Mouse (Mus musculus) CH12.LX (cell line): ENCODE results near the gene Fam19a2. TPM values are rescaled to one million over a fixed set of nuclear protein-coding genes. Genes with fewer than 3 reads are reported as not detected.

Source experiments
- DNase-seq: peaks from one replicate; pipeline ENCODE4 v3.0.0-alpha.2; 2013; ENCODE audit errors: extremely low read depth
- H3K27ac ChIP-seq: 2 replicates; pipeline ENCODE4 v1.5.1; 2012; ENCODE audit warnings: low read depth, mild to moderate bottlenecking, control low read depth, moderate library complexity; ENCODE audit not compliant: insufficient read depth
- H3K27me3 ChIP-seq: replicated peaks from 2 replicates; pipeline ENCODE3; 2012; ENCODE audit warnings: inconsistent platforms
- H3K36me3 ChIP-seq, 2 experiments: replicated peaks in 1 of 2; 2 replicates each; pipeline versions ENCODE3 to v1.6.1; 2012; ENCODE audit warnings: inconsistent platforms in 1 of 2, low read length in 1 of 2, mild to moderate bottlenecking in 1 of 2, mixed read lengths in 1 of 2, moderate library complexity in 1 of 2; ENCODE audit not compliant: control insufficient read depth in 1 of 2, insufficient read depth in 1 of 2
- H3K4me1 ChIP-seq, 2 experiments: 2 replicates each; pipeline ENCODE4 v1.6.1; 2012; ENCODE audit warnings: inconsistent platforms in 1 of 2, moderate library complexity in 1 of 2; ENCODE audit not compliant: insufficient read depth in 2 of 2, control insufficient read depth in 1 of 2
- H3K4me2 ChIP-seq: 2 replicates; pipeline ENCODE4 v1.6.1; 2012; ENCODE audit warnings: low read depth, mild to moderate bottlenecking, control low read depth; ENCODE audit not compliant: poor library complexity, insufficient read depth, severe bottlenecking
- H3K4me3 ChIP-seq, 3 experiments: fragments of 150-350 bp in 1 of 3; sonication (generic) in 1 of 3; replicated peaks in 1 of 3; 2 replicates each; pipeline versions ENCODE3 to v1.5.1; 2011 to 2012; ENCODE audit warnings: low read depth in 2 of 3, low read length in 2 of 3, mild to moderate bottlenecking in 2 of 3, moderate library complexity in 2 of 3, control low read depth in 1 of 3, improper control_type of control experiment in 1 of 3, inconsistent platforms in 1 of 3, mixed read lengths in 1 of 3; ENCODE audit not compliant: poor library complexity in 1 of 3
- H3K79me2 ChIP-seq: replicated peaks from 2 replicates; pipeline ENCODE4 v1.6.1; 2012; ENCODE audit warnings: mild to moderate bottlenecking, moderate library complexity; ENCODE audit not compliant: control insufficient read depth, poor library complexity, insufficient read depth, severe bottlenecking; ENCODE audit errors: extremely low read depth
- H3K9ac ChIP-seq: 2 replicates; pipeline ENCODE4 v1.6.1; 2012; ENCODE audit warnings: low read depth, mild to moderate bottlenecking, control low read depth, moderate library complexity; ENCODE audit not compliant: insufficient read depth
- H3K9me3 ChIP-seq: replicated peaks from 2 replicates; pipeline ENCODE3; 2012; ENCODE audit warnings: low read length, inconsistent platforms, mixed read lengths
- BHLHE40 ChIP-seq: IDR thresholded peaks from 2 replicates; pipeline ENCODE4 v1.6.1; 2011; ENCODE audit warnings: mild to moderate bottlenecking, low read depth, low read length, improper control_type of control experiment
- CHD2 ChIP-seq: IDR thresholded peaks from 2 replicates; pipeline ENCODE4 v1.6.1; 2011; ENCODE audit warnings: low read length, improper control_type of control experiment
- E2F4 ChIP-seq: IDR thresholded peaks from 2 replicates; pipeline ENCODE4 v1.6.1; 2011; ENCODE audit warnings: low read depth, low read length, improper control_type of control experiment; ENCODE audit not compliant: insufficient replicate concordance
- ELF1 ChIP-seq: IDR thresholded peaks from 2 replicates; pipeline ENCODE4 v1.6.1; 2014; ENCODE audit warnings: low read depth, mild to moderate bottlenecking, inconsistent platforms, low read length, improper control_type of control experiment
- EP300 ChIP-seq: IDR thresholded peaks from 2 replicates; pipeline ENCODE4 v1.6.1; 2011; ENCODE audit warnings: low read length, improper control_type of control experiment
- GABPA ChIP-seq: IDR thresholded peaks from 2 replicates; pipeline ENCODE4 v1.6.1; 2012; ENCODE audit warnings: low read depth, low read length, improper control_type of control experiment, inconsistent platforms; ENCODE audit not compliant: insufficient replicate concordance
- HCFC1 ChIP-seq: IDR thresholded peaks from 2 replicates; pipeline ENCODE4 v1.6.1; 2012; ENCODE audit warnings: low read depth, mild to moderate bottlenecking, inconsistent platforms, low read length, improper control_type of control experiment
- JUND ChIP-seq: conservative IDR thresholded peaks from 2 replicates; pipeline ENCODE4 v1.6.1; 2011; ENCODE audit warnings: low read depth, low read length, improper control_type of control experiment
- MAFK ChIP-seq: IDR thresholded peaks from 2 replicates; pipeline ENCODE4 v1.6.1; 2011; ENCODE audit warnings: low read length, improper control_type of control experiment; ENCODE audit not compliant: insufficient replicate concordance
- MAZ ChIP-seq: IDR thresholded peaks from 2 replicates; pipeline ENCODE4 v1.6.1; 2012; ENCODE audit warnings: low read depth, mild to moderate bottlenecking, inconsistent platforms, low read length, improper control_type of control experiment, moderate library complexity
- MEF2A ChIP-seq: IDR thresholded peaks from 2 replicates; pipeline ENCODE4 v1.6.1; 2014; ENCODE audit warnings: low read depth, mild to moderate bottlenecking, inconsistent platforms, low read length, improper control_type of control experiment, borderline replicate concordance
- PAX5 ChIP-seq: IDR thresholded peaks from 2 replicates; pipeline ENCODE4 v1.6.1; 2012; ENCODE audit warnings: low read length, inconsistent platforms, mixed read lengths
- POLR2A ChIP-seq: IDR thresholded peaks from 2 replicates; pipeline ENCODE4 v1.6.1; 2011; ENCODE audit warnings: low read depth, mild to moderate bottlenecking, improper control_type of control experiment, low read length
- RCOR1 ChIP-seq: conservative IDR thresholded peaks from 2 replicates; pipeline ENCODE4 v1.6.1; 2012; ENCODE audit warnings: low read depth, mild to moderate bottlenecking, inconsistent platforms, low read length, improper control_type of control experiment
- SMC3 ChIP-seq: IDR thresholded peaks from 2 replicates; pipeline ENCODE4 v1.6.1; 2011; ENCODE audit warnings: low read depth, low read length, improper control_type of control experiment
- TCF12 ChIP-seq: IDR thresholded peaks from 2 replicates; pipeline ENCODE4 v1.6.1; 2014; ENCODE audit warnings: low read depth, mild to moderate bottlenecking, inconsistent platforms, low read length, improper control_type of control experiment
- UBTF ChIP-seq: IDR thresholded peaks from 2 replicates; pipeline ENCODE4 v1.6.1; 2012; ENCODE audit warnings: low read depth, mild to moderate bottlenecking, inconsistent platforms, low read length, improper control_type of control experiment, moderate library complexity
- USF1 ChIP-seq: IDR thresholded peaks from 2 replicates; pipeline ENCODE4 v1.6.1; 2014; ENCODE audit warnings: low read depth, mild to moderate bottlenecking, inconsistent platforms, low read length, improper control_type of control experiment
- ZMIZ1 ChIP-seq: IDR thresholded peaks from 2 replicates; pipeline ENCODE4 v1.6.1; 2012; ENCODE audit warnings: low read depth, mild to moderate bottlenecking, inconsistent platforms, low read length, improper control_type of control experiment
- dilution Hi-C: fragments of 300-500 bp; cut with MboI; formaldehyde crosslinking; loops from 2 replicates; pipeline ENCODE4 v1.14.3; 2020; ENCODE audit warnings: low sequenced_read_pairs; ENCODE audit not compliant: extremely low pct_unique_long_range_greater_than_20kb, extremely low pct_ligation_motif_present
- in situ Hi-C: fragments of 300-500 bp; cut with MboI; formaldehyde crosslinking; loops from 3 replicates; pipeline ENCODE4 v1.14.3; 2019; ENCODE audit warnings: low sequenced_read_pairs, low pct_ligation_motif_present, low pct_unique_long_range_greater_than_20kb, mixed read lengths
- polyA plus RNA-seq: library from polyadenylated mRNA; unstranded; fragments of >175 nt; gene quantifications from 2 replicates; pipeline ENCODE4 v1.2.1, GENCODE M21; 2012; ENCODE audit warnings: low read depth; ENCODE audit not compliant: insufficient read length
- total RNA-seq, 2 experiments: library from RNA; depleted of rRNA; stranded (reverse); fragments of 300-350 nt in 1 of 2; fragments of >200 nt in 1 of 2; gene quantifications; 2 replicates each; pipeline ENCODE4 v1.2.3; 2012 to 2014

Fam19a2 gene
- total and polyA plus RNA-seq, 3 experiments: not detected

- Histone ChIP-seq H3K79me2 (no peaks in the 10 kb centered on the region), H3K4me3 (no peak overlapping the region), H3K4me1 (no peaks in the 10 kb centered on the region), H3K4me2 (no peak overlapping the region), H3K27me3 (no peaks in the 10 kb centered on the region), H3K9ac (no peak overlapping the region), H3K27ac (no peak overlapping the region), H3K36me3 (no peaks in the 10 kb centered on the region), H3K9me3 (peaks cover 38% of the 10 kb centered on the region)
- no peak for DNase-seq
- TF ChIP-seq HCFC1 (no peak), USF1 (no peak), UBTF (no peak), E2F4 (no peak), TCF12 (no peak), POLR2A (no peak), RCOR1 (no peak), ELF1 (no peak), CHD2 (no peak), MEF2A (no peak), ZMIZ1 (no peak), MAZ (no peak), GABPA (no peak), JUND (no peak)
- in situ Hi-C loops: no loop called here
- dilution Hi-C loops: no loop called here
Observed at GRCm38 (mm10) chr10:123629248-123629744, 365.5 kb downstream of the Fam19a2 start.

DNA sequence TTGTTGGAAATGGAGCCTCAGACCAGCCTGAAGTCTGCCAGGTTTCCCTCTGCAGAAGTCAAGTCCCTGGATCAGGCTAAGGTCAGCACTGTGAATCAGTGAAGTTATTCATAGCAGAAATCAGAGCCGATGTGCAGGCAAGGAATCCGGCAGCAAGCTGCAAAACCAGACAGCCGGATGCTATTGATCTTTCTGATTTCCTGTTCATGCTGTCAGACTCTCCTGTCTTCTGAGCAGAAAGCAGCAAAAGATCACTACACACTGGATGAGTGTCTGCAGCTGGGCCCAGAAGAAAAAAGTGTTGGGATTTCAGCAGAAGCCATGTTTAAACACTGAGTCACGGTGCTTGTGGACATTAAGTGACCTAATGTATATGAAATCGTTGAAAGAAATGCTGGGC is 368.2 kb downstream of the Fam19a2 start:
- Histone ChIP-seq H3K4me1 (no peaks in the 10 kb centered on the region), H3K79me2 (no peaks in the 10 kb centered on the region), H3K4me2 (no peak overlapping the region), H3K9ac (no peak overlapping the region), H3K36me3 (no peaks in the 10 kb centered on the region), H3K27me3 (no peaks in the 10 kb centered on the region), H3K9me3 (peaks cover 33% of the 10 kb centered on the region), H3K4me3 (no peak overlapping the region), H3K27ac (no peak overlapping the region)
- in situ Hi-C loops (no loop called here), dilution Hi-C loops (no loop called here)
- DNase-seq: no peak
- TF ChIP-seq PAX5: no peak
- no peak for TF ChIP-seq EP300
- no peak for TF ChIP-seq ELF1
- no peak for TF ChIP-seq SMC3
- no peak for TF ChIP-seq MAFK
- TF ChIP-seq BHLHE40: no peak
- TF ChIP-seq MAZ: no peak
- TF ChIP-seq POLR2A: no peak
